In the genomic region with DNA sequence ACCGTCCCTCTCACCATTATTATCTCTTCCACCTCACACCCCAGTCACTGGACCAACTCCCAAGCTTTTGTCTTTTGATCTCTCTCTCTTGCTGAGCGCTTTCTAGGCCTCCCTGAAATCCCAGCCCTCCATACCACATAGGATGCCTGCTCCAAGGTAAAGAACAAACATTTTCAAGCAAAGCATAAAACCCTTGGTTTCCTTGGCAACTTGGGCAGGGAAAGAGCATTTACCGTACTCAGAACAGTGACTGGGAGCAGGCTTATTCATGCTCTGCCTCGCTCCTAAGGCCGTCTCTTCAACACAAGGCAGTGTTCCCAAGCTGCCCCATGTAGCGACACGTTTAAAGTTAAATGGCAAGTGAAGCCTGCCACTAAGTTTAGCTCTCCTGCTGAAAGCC, we compare ENCODE assay signal across 27 mouse cellular contexts.
A peak's percentile ranks its signal among the peaks of the same experiment; 100 is the strongest.
DNase-seq lines count a peak whose midpoint lies in the region; ATAC-seq and TF ChIP-seq lines count a peak whose summit lies in the region.
"Had no signal": no experiment of that assay in that cellular context is flagged by ENCODE, and none has a peak within 500 bp of the region (broad histone marks: within the 10 kb centered on the region; RNA-seq: fewer than 3 reads in every experiment).

No protein-coding gene starts in this region.

- no peak for ATAC-seq in forebrain, embryonic 14.5 days
- no peak for ATAC-seq in forebrain, embryonic 15.5 days (replicated peaks)
- peak; percentile 16; the same call in 1 of the 2 replicates for ATAC-seq in midbrain, embryonic 15.5 days (replicated peaks)
- ATAC-seq: inflammation-experienced regulatory T-cells, adult 6 months; liver, embryonic 12.5 days; liver, postnatal 0 days had no signal

- peaks cover 4% of the 10 kb centered on the region for H3K4me1 ChIP-seq in forebrain, embryonic 14.5 days (ENCODE audit: control insufficient read depth, insufficient read depth, low read length)
- peaks cover 12% of the 10 kb centered on the region for H3K4me1 ChIP-seq in forebrain, embryonic 15.5 days
- H3K4me1 ChIP-seq in testis, adult 2 months (ENCODE audit: control insufficient read depth, insufficient read depth, low read length): peaks cover 6% of the 10 kb centered on the region
- peaks cover 26% of the 10 kb centered on the region for H3K4me1 ChIP-seq in midbrain, embryonic 15.5 days
- H3K4me1 ChIP-seq: embryonic facial prominence, embryonic 12.5 days; kidney, embryonic 15.5 days; liver, embryonic 12.5 days had no signal

- no peak for TF ChIP-seq CTCF in testis, adult 2 months (IDR thresholded peaks at IDR 0.05; ENCODE audit: control insufficient read depth, insufficient read depth, insufficient replicate concordance, low read depth, low read length)

- peak; percentile 54 for DNase-seq in forebrain, embryonic 14.5 days (ENCODE audit: low spot score)
- DNase-seq in testis, postnatal 14 days (ENCODE audit: low spot score): no peak
- no peak for DNase-seq in left cerebral cortex, postnatal 4 days
- no peak for DNase-seq in left cerebral cortex, postnatal 25 days (ENCODE audit: low spot score in 2 of 2)
- DNase-seq: adrenal gland, postnatal 14 days; cerebellum, adult 8-10 months; cerebellum, postnatal 25 days; gastrocnemius, postnatal 25 days; heart, adult 18-20 months; heart, postnatal 4 days; kidney, adult 11 months; kidney, postnatal 25 days; liver, postnatal 0 days; lung, postnatal 36 days had no signal

- WGBS in forebrain, embryonic 14.5 days: 61% methylated on average over 7 of the region's 7 CpGs
- 53% methylated on average over 7 of the region's 7 CpGs for WGBS in forebrain, embryonic 15.5 days
- WGBS in midbrain, embryonic 15.5 days: 30% methylated on average over 7 of the region's 7 CpGs

- H3K4me2 ChIP-seq in forebrain, embryonic 14.5 days (ENCODE audit: low read length): no peak overlapping the region
- H3K4me2 ChIP-seq in forebrain, embryonic 15.5 days (replicated peaks): no peak overlapping the region
- H3K4me2 ChIP-seq in midbrain, embryonic 15.5 days: no peak overlapping the region
- H3K4me2 ChIP-seq: embryonic facial prominence, embryonic 12.5 days; heart, embryonic 11.5 days; hindbrain, embryonic 13.5 days; kidney, embryonic 15.5 days; liver, embryonic 12.5 days; neural tube, embryonic 13.5 days had no signal

- no peaks in the 10 kb centered on the region for H3K27me3 ChIP-seq in forebrain, embryonic 14.5 days (replicated peaks; ENCODE audit: control insufficient read depth, insufficient read depth, low read length)
- no peaks in the 10 kb centered on the region for H3K27me3 ChIP-seq in forebrain, embryonic 15.5 days
- no peaks in the 10 kb centered on the region for H3K27me3 ChIP-seq in testis, adult 2 months (ENCODE audit: control insufficient read depth, insufficient read depth, low read length)
- no peaks in the 10 kb centered on the region for H3K27me3 ChIP-seq in midbrain, embryonic 15.5 days (replicated peaks)
- H3K27me3 ChIP-seq: embryonic facial prominence, embryonic 12.5 days; hindbrain, embryonic 13.5 days; kidney, embryonic 15.5 days; liver, embryonic 12.5 days; neural tube, embryonic 13.5 days had no signal

- H3K9ac ChIP-seq in forebrain, embryonic 14.5 days (ENCODE audit: low read length): no peak overlapping the region
- H3K9ac ChIP-seq in forebrain, embryonic 15.5 days (replicated peaks): no peak overlapping the region
- no peak overlapping the region for H3K9ac ChIP-seq in midbrain, embryonic 15.5 days
- H3K9ac ChIP-seq: embryonic facial prominence, embryonic 12.5 days; hindbrain, embryonic 13.5 days; kidney, embryonic 15.5 days; liver, embryonic 12.5 days; liver, postnatal 0 days; neural tube, embryonic 13.5 days had no signal

- no peak overlapping the region for H3K4me3 ChIP-seq in forebrain, embryonic 14.5 days (ENCODE audit: low read depth, low read length)
- H3K4me3 ChIP-seq in forebrain, embryonic 15.5 days: no peak overlapping the region
- peak overlapping the region; percentile 6; the same call in 1 of the 2 replicates for H3K4me3 ChIP-seq in testis, adult 2 months (ENCODE audit: control insufficient read depth, low read depth, low read length)
- no peak overlapping the region for H3K4me3 ChIP-seq in midbrain, embryonic 15.5 days
- H3K4me3 ChIP-seq: embryonic facial prominence, embryonic 12.5 days; erythroblast, embryonic 14.5 days; hindbrain, embryonic 13.5 days; kidney, embryonic 15.5 days; left cerebral cortex, adult 2 months; liver, embryonic 12.5 days; neural tube, embryonic 13.5 days had no signal

- TF ChIP-seq POLR2A in testis, adult 2 months (IDR thresholded peaks at IDR 0.05; ENCODE audit: control insufficient read depth, low read depth, low read length): no peak

- no peaks in the 10 kb centered on the region for H3K9me3 ChIP-seq in forebrain, embryonic 14.5 days (replicated peaks; ENCODE audit: control insufficient read depth, low read length)
- no peaks in the 10 kb centered on the region for H3K9me3 ChIP-seq in forebrain, embryonic 15.5 days
- H3K9me3 ChIP-seq in midbrain, embryonic 15.5 days: no peaks in the 10 kb centered on the region
- H3K9me3 ChIP-seq: embryonic facial prominence, embryonic 12.5 days; hindbrain, embryonic 13.5 days; kidney, embryonic 15.5 days; neural tube, embryonic 13.5 days had no signal

- intact Hi-C loops in left cerebral cortex, postnatal 4 days (cut with DNase I): no loop called here
- intact Hi-C loops in left cerebral cortex, postnatal 25 days (cut with DNase I): no loop called here

- no peak overlapping the region for H3K27ac ChIP-seq in forebrain, embryonic 14.5 days (ENCODE audit: low read depth, low read length)
- no peak overlapping the region for H3K27ac ChIP-seq in forebrain, embryonic 15.5 days (replicated peaks)
- no peak overlapping the region for H3K27ac ChIP-seq in testis, adult 2 months (ENCODE audit: control insufficient read depth, insufficient read depth, low read depth, low read length)
- peak overlapping the region; percentile 6; the same call in 1 of the 2 replicates for H3K27ac ChIP-seq in midbrain, embryonic 15.5 days
- H3K27ac ChIP-seq: embryonic facial prominence, embryonic 12.5 days; hindbrain, embryonic 13.5 days; kidney, embryonic 15.5 days; left cerebral cortex, adult 2 months; liver, embryonic 12.5 days; neural tube, embryonic 13.5 days had no signal

- H3K36me3 ChIP-seq in forebrain, embryonic 14.5 days (ENCODE audit: control insufficient read depth, insufficient read depth, low read length): no peaks in the 10 kb centered on the region
- no peaks in the 10 kb centered on the region for H3K36me3 ChIP-seq in forebrain, embryonic 15.5 days
- H3K36me3 ChIP-seq in testis, adult 2 months (ENCODE audit: control insufficient read depth, insufficient read depth, low read length): no peaks in the 10 kb centered on the region
- H3K36me3 ChIP-seq in midbrain, embryonic 15.5 days (replicated peaks): no peaks in the 10 kb centered on the region
- H3K36me3 ChIP-seq: embryonic facial prominence, embryonic 12.5 days; G1E; hindbrain, embryonic 13.5 days; kidney, embryonic 15.5 days; liver, embryonic 12.5 days; neural tube, embryonic 13.5 days had no signal
